Mouse (Mus musculus): ENCODE results near the gene Tbkbp1. TPM values are rescaled to one million over a fixed set of nuclear protein-coding genes. Genes with fewer than 3 reads are reported as not detected.

Tbkbp1 gene
- polyA plus RNA-seq, 1 experiment, result not detected

GRCm38 (mm10) chr11:97126645-97127468, 24.4 kb downstream of the Tbkbp1 start:
- no peak overlapping the region for H3K27ac ChIP-seq (ENCODE audit: insufficient read depth, low read depth, low read length)
- 8% methylated on average over 32 of the region's 32 CpGs for WGBS
- TF ChIP-seq POLR2A (IDR thresholded peaks at IDR 0.05; ENCODE audit: insufficient read depth, low read depth, low read length), result no peak
- no peak for TF ChIP-seq CTCF (IDR thresholded peaks at IDR 0.05; ENCODE audit: insufficient read depth, low read depth, low read length)
- H3K4me3 ChIP-seq (ENCODE audit: insufficient read depth, low read depth, low read length), result 0 out of 2 replicates have a peak overlapping the region, but pooled peaks have one; percentile 2
- H3K4me1 ChIP-seq (ENCODE audit: control insufficient read depth, insufficient read depth, low read length), result no peaks in the 10 kb centered on the region; the same call in 1 of the 2 replicates

DNA sequence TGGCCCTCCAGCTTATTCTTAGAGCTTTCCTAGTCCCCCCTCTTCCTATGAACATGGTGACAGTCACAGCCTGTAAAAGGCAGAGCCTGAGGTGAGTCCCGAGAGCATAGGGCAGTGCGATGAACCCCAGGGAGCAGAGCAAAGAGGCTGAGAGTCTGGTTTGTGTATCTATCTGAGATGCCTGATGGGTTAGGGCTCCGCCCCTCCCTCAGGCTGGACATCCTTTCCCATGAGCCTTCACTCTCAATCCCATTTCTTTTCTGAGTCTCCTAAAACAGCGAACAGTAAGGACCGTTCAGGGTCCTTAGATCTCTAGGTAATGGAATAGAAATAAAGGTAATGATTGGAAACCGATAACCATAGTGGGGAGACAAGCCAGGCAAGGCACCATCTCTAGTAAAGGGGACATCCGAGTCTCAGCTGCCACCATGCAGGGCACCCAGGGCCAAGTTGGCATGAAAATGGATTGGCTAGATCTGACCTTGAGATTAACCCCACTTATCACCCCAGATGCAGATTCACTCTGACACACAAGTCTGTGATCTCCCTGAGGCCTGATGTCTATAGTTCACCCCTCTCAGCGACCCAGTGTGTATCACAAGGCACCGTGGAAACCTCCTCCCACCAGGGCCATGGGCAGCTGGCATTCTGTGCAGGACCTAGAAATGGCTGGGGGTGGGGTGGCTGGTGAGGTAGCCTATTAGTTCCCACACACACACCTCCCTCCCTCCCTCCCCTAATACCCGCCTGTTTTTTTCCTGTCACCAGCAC, 26.8 kb downstream of the Tbkbp1 start:
- WGBS, result 85% methylated on average over 10 of the region's 10 CpGs
- H3K4me3 ChIP-seq (ENCODE audit: insufficient read depth, low read depth, low read length), result no peak overlapping the region
- no peaks in the 10 kb centered on the region; the same call in 1 of the 2 replicates for H3K4me1 ChIP-seq (ENCODE audit: control insufficient read depth, insufficient read depth, low read length)
- no peak for TF ChIP-seq POLR2A (IDR thresholded peaks at IDR 0.05; ENCODE audit: insufficient read depth, low read depth, low read length)
- no peak for TF ChIP-seq CTCF (IDR thresholded peaks at IDR 0.05; ENCODE audit: insufficient read depth, low read depth, low read length)
- no peak overlapping the region for H3K27ac ChIP-seq (ENCODE audit: insufficient read depth, low read depth, low read length)

GRCm38 (mm10) chr11:97123282-97123890, 27.9 kb downstream of the Tbkbp1 start:
- TF ChIP-seq POLR2A (IDR thresholded peaks at IDR 0.05; ENCODE audit: insufficient read depth, low read depth, low read length) (no peak), CTCF (IDR thresholded peaks at IDR 0.05; ENCODE audit: insufficient read depth, low read depth, low read length) (no peak)
- Histone ChIP-seq H3K27ac (ENCODE audit: insufficient read depth, low read depth, low read length) (no peak overlapping the region), H3K4me3 (ENCODE audit: insufficient read depth, low read depth, low read length) (no peak overlapping the region), H3K4me1 (ENCODE audit: control insufficient read depth, insufficient read depth, low read length) (no peaks in the 10 kb centered on the region; the same call in 1 of the 2 replicates)
- WGBS, result 23% methylated on average over 11 of the region's 11 CpGs

GRCm38 (mm10) chr11:97120641-97121040, 30.7 kb downstream of the Tbkbp1 start:
- 87% methylated on average over 3 of the region's 3 CpGs for WGBS
- Histone ChIP-seq H3K4me1 (ENCODE audit: control insufficient read depth, insufficient read depth, low read length) (no peaks in the 10 kb centered on the region), H3K27ac (ENCODE audit: insufficient read depth, low read depth, low read length) (no peak overlapping the region), H3K4me3 (ENCODE audit: insufficient read depth, low read depth, low read length) (no peak overlapping the region)
- TF ChIP-seq POLR2A (IDR thresholded peaks at IDR 0.05; ENCODE audit: insufficient read depth, low read depth, low read length), result no peak
- no peak for TF ChIP-seq CTCF (IDR thresholded peaks at IDR 0.05; ENCODE audit: insufficient read depth, low read depth, low read length)

DNA sequence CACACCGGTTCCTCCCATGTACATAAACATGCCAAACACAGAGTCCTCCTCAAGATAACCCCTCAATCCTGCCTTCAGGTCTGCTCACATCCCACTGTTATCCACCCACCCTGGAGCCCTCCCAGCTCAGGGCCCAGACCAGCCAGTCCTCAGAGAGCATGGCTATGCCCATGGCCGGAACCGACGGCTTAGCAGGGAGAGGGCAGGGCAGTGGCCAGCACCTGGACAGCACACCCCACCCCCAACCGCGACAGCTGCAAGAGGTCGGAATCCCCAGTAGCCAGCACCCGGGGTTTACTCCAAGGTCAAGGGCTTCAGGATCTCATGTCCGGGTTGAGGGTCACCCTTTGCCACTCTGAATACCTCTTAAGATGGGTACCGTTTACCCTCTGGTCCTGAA, 31.1 kb downstream of the Tbkbp1 start:
- no peak for TF ChIP-seq CTCF (IDR thresholded peaks at IDR 0.05; ENCODE audit: insufficient read depth, low read depth, low read length)
- no peak for TF ChIP-seq POLR2A (IDR thresholded peaks at IDR 0.05; ENCODE audit: insufficient read depth, low read depth, low read length)
- 79% methylated on average over 10 of the region's 10 CpGs for WGBS
- Histone ChIP-seq H3K4me3 (ENCODE audit: insufficient read depth, low read depth, low read length) (no peak overlapping the region), H3K27ac (ENCODE audit: insufficient read depth, low read depth, low read length) (no peak overlapping the region), H3K4me1 (ENCODE audit: control insufficient read depth, insufficient read depth, low read length) (no peaks in the 10 kb centered on the region)

GRCm38 (mm10) chr11:97115797-97116196, 35.5 kb downstream of the Tbkbp1 start:
- TF ChIP-seq POLR2A (IDR thresholded peaks at IDR 0.05; ENCODE audit: insufficient read depth, low read depth, low read length), result no peak
- no peak for TF ChIP-seq CTCF (IDR thresholded peaks at IDR 0.05; ENCODE audit: insufficient read depth, low read depth, low read length)
- WGBS, result 13% methylated on average over 11 of the region's 11 CpGs

GRCm38 (mm10) chr11:97114671-97115601, 36.4 kb downstream of the Tbkbp1 start, which contains the start of gene Tbx21:
TSS of gene Tbx21 (minus strand) at chr11:97115331.
- peak within 1 kb of the TSS; percentile 22 for H3K4me3 ChIP-seq (ENCODE audit: insufficient read depth, low read depth, low read length)
- no peak within 1 kb of the TSS for H3K27ac ChIP-seq (ENCODE audit: insufficient read depth, low read depth, low read length)
- WGBS, result under 1% methylated on average over 87 of the region's 87 CpGs
- peaks cover 8% of the 10 kb centered on the region for H3K4me1 ChIP-seq (ENCODE audit: control insufficient read depth, insufficient read depth, low read length)
- TF ChIP-seq CTCF (IDR thresholded peaks at IDR 0.05; ENCODE audit: insufficient read depth, low read depth, low read length) (no peak), POLR2A (IDR thresholded peaks at IDR 0.05; ENCODE audit: insufficient read depth, low read depth, low read length) (no peak)

More at GRCm38 (mm10) chr11:97115797-97116196, 35.5 kb downstream of the Tbkbp1 start:
- peaks cover 8% of the 10 kb centered on the region for H3K4me1 ChIP-seq (ENCODE audit: control insufficient read depth, insufficient read depth, low read length)
- no peak overlapping the region for H3K4me3 ChIP-seq (ENCODE audit: insufficient read depth, low read depth, low read length)
- H3K27ac ChIP-seq (ENCODE audit: insufficient read depth, low read depth, low read length), result no peak overlapping the region
